Mouse (Mus musculus) kidney, adult 2 months (tissue): Measurements from ENCODE around the gene Prim2.

ENCODE experiments used
- CTCF ChIP-seq: fragments of 200-500 bp; conservative IDR thresholded peaks from 2 replicates; pipeline ENCODE4 v1.5.1; 2011; ENCODE audit warnings: low read depth, mild to moderate bottlenecking, control low read depth, low read length, moderate library complexity, mixed read lengths; ENCODE audit not compliant: insufficient read depth, insufficient read length
- POLR2A ChIP-seq: fragments of 200-500 bp; IDR thresholded peaks from one replicate; pipeline ENCODE4 v1.6.1; 2011; ENCODE audit warnings: low read depth, low read length, control low read depth

- TF ChIP-seq CTCF (peak; percentile 32), POLR2A (no peak)
These were observed 103.7 kb downstream of the Prim2 start for GRCm38 (mm10) chr1:33565764-33566401.
